In the genomic region with DNA sequence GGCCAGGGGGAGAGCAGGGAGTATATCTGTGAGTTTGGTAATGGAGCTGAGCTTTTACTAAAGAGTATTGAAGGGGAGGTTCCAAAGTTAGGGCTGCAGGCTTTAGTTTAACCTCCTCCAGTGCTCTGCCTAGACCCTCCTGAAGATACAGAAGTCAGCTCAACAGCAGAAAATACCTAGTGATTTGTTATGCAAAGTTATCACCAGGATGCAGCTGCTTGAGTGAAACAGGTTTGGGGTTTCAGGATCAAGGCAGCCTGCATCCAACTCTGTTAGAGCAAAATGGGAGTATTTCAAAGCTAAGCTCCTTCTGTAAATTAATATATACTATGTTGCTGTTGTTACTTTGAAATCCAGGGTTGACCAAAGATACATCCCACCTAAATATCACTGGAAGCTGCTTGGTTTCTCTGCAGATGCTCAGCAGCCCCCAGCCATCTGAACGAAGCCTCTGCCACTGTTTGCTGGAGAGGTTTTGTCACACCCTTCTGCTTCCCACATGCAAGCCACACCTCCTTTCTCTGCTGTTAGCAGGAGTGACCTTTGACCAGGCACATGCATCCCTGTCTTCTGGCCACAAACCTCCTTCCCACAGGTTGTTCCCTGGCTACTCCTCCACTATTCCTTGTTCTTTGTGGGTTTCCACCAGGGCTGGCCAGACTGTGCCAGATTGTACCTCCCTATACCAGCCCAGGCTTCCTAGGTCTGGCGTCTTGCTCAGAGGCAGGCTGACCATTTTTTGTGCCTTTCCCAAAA, we compare ENCODE assay signal across 11 mouse cellular contexts.
A peak's percentile ranks its signal among the peaks of the same experiment; 100 is the strongest.
DNase-seq lines count a peak whose midpoint lies in the region; ATAC-seq and TF ChIP-seq lines count a peak whose summit lies in the region.
"Had no signal": no experiment of that assay in that cellular context is flagged by ENCODE, and none has a peak within 500 bp of the region (broad histone marks: within the 10 kb centered on the region; RNA-seq: fewer than 3 reads in every experiment).

No protein-coding gene starts in this region.

- H3K4me2 ChIP-seq in intestine, postnatal 0 days (replicated peaks; ENCODE audit: low read depth) = peak overlapping the region; percentile 60
- H3K4me2 ChIP-seq in midbrain, postnatal 0 days (ENCODE audit: low read depth, low read length, poor library complexity, severe bottlenecking) = no peak overlapping the region
- H3K4me2 ChIP-seq in forebrain, embryonic 16.5 days (ENCODE audit: low read length) = no peak overlapping the region
- H3K4me2 ChIP-seq: limb, embryonic 15.5 days; neural tube, embryonic 12.5 days had no signal

- H3K36me3 ChIP-seq in heart, embryonic 10.5 days = no peaks in the 10 kb centered on the region
- H3K36me3 ChIP-seq in E14TG2a.4 (ENCODE audit: insufficient read depth, low read length) = peaks cover 35% of the 10 kb centered on the region
- H3K36me3 ChIP-seq in intestine, postnatal 0 days (ENCODE audit: control insufficient read depth, insufficient read depth) = peaks cover 2% of the 10 kb centered on the region; the same call in 1 of the 2 replicates
- H3K36me3 ChIP-seq in midbrain, postnatal 0 days (ENCODE audit: insufficient read depth, low read length) = no peaks in the 10 kb centered on the region
- no peaks in the 10 kb centered on the region for H3K36me3 ChIP-seq in forebrain, embryonic 16.5 days (ENCODE audit: control insufficient read depth, insufficient read depth)
- H3K36me3 ChIP-seq: limb, embryonic 15.5 days; neural tube, embryonic 12.5 days had no signal

- no peaks in the 10 kb centered on the region for H3K27me3 ChIP-seq in heart, embryonic 10.5 days (ENCODE audit: insufficient read depth, poor library complexity, severe bottlenecking)
- H3K27me3 ChIP-seq in E14TG2a.4 (ENCODE audit: insufficient read depth, low read length) = no peaks in the 10 kb centered on the region
- H3K27me3 ChIP-seq in intestine, postnatal 0 days (replicated peaks; ENCODE audit: control insufficient read depth, insufficient read depth, low read length) = no peaks in the 10 kb centered on the region
- H3K27me3 ChIP-seq in midbrain, postnatal 0 days (ENCODE audit: insufficient read depth, low read length) = no peaks in the 10 kb centered on the region
- no peaks in the 10 kb centered on the region for H3K27me3 ChIP-seq in forebrain, embryonic 16.5 days (replicated peaks; ENCODE audit: control insufficient read depth, insufficient read depth, low read length)
- H3K27me3 ChIP-seq: limb, embryonic 15.5 days; neural tube, embryonic 12.5 days had no signal

- peak; percentile 38 for DNase-seq in heart, embryonic 10.5 days (ENCODE audit: low spot score)
- DNase-seq in heart, adult 11 months = no peak
- peak; percentile 75 for DNase-seq in large intestine, adult 2 months (ENCODE audit: low read depth, low spot score)
- DNase-seq in midbrain, postnatal 0 days (ENCODE audit: low spot score) = no peak
- DNase-seq: spleen, adult 18-20 months had no signal

- TF ChIP-seq CTCF in E14TG2a.4 (conservative IDR thresholded peaks at IDR 0.05; ENCODE audit: low read length) = no peak
- TF ChIP-seq CTCF in intestine, postnatal 0 days (IDR thresholded peaks at IDR 0.05; ENCODE audit: low read depth) = no peak
- no peak for TF ChIP-seq CTCF in midbrain, postnatal 0 days (IDR thresholded peaks at IDR 0.05)

- ATAC-seq in intestine, postnatal 0 days = peak; percentile 77
- no peak for ATAC-seq in midbrain, postnatal 0 days (ENCODE audit: low FRiP score)
- no peak for ATAC-seq in monocyte, adult 5-6 weeks (replicated peaks; ENCODE audit: insufficient number of reproducible peaks, low FRiP score, low TSS enrichment, poor library complexity, severe bottlenecking)
- no peak for ATAC-seq in forebrain, embryonic 16.5 days

- H3K27ac ChIP-seq in heart, embryonic 10.5 days = no peak overlapping the region
- H3K27ac ChIP-seq in intestine, postnatal 0 days (ENCODE audit: low read depth, low read length) = 0 out of 2 replicates have a peak overlapping the region, but pooled peaks have one; percentile 29
- no peak overlapping the region for H3K27ac ChIP-seq in midbrain, postnatal 0 days (ENCODE audit: low read depth, low read length)
- no peak overlapping the region for H3K27ac ChIP-seq in forebrain, embryonic 16.5 days (ENCODE audit: low read length)
- H3K27ac ChIP-seq: limb, embryonic 15.5 days; neural tube, embryonic 12.5 days had no signal

- WGBS in heart, embryonic 10.5 days = 33% methylated on average over 2 of the region's 2 CpGs
- 21% methylated on average over 2 of the region's 2 CpGs for WGBS in intestine, postnatal 0 days
- WGBS in large intestine, adult 2 months = 27% methylated on average over 2 of the region's 2 CpGs
- WGBS in midbrain, postnatal 0 days = 40% methylated on average over 2 of the region's 2 CpGs
- 44% methylated on average over 2 of the region's 2 CpGs for WGBS in forebrain, embryonic 16.5 days

- no peaks in the 10 kb centered on the region for H3K9me3 ChIP-seq in heart, embryonic 10.5 days
- H3K9me3 ChIP-seq in E14TG2a.4 (ENCODE audit: low read length) = no peaks in the 10 kb centered on the region
- H3K9me3 ChIP-seq in intestine, postnatal 0 days (ENCODE audit: control insufficient read depth) = no peaks in the 10 kb centered on the region
- H3K9me3 ChIP-seq in midbrain, postnatal 0 days (ENCODE audit: low read length) = no peaks in the 10 kb centered on the region
- no peaks in the 10 kb centered on the region for H3K9me3 ChIP-seq in forebrain, embryonic 16.5 days (ENCODE audit: control insufficient read depth, low read length)
- H3K9me3 ChIP-seq: limb, embryonic 15.5 days; neural tube, embryonic 12.5 days had no signal

- peaks cover 20% of the 10 kb centered on the region for H3K4me1 ChIP-seq in heart, embryonic 10.5 days
- peaks cover 86% of the 10 kb centered on the region for H3K4me1 ChIP-seq in E14TG2a.4 (replicated peaks; ENCODE audit: low read depth, low read length)
- H3K4me1 ChIP-seq in intestine, postnatal 0 days (replicated peaks; ENCODE audit: control insufficient read depth, insufficient read depth, low read length) = peaks cover 4% of the 10 kb centered on the region; the same call in 1 of the 2 replicates
- H3K4me1 ChIP-seq in midbrain, postnatal 0 days (ENCODE audit: insufficient read depth, low read length) = no peaks in the 10 kb centered on the region; the same call in 1 of the 2 replicates
- H3K4me1 ChIP-seq in forebrain, embryonic 16.5 days (replicated peaks; ENCODE audit: control insufficient read depth, insufficient read depth, low read length) = peaks cover 10% of the 10 kb centered on the region
- H3K4me1 ChIP-seq: neural tube, embryonic 12.5 days had no signal

- H3K9ac ChIP-seq in intestine, postnatal 0 days (ENCODE audit: low read depth, low read length) = no peak overlapping the region
- no peak overlapping the region for H3K9ac ChIP-seq in midbrain, postnatal 0 days (replicated peaks; ENCODE audit: low read length, poor library complexity, severe bottlenecking)
- H3K9ac ChIP-seq in forebrain, embryonic 16.5 days (replicated peaks; ENCODE audit: low read depth, low read length) = no peak overlapping the region
- H3K9ac ChIP-seq: limb, embryonic 15.5 days; neural tube, embryonic 12.5 days had no signal

- no peak overlapping the region for H3K4me3 ChIP-seq in heart, embryonic 10.5 days
- H3K4me3 ChIP-seq in E14TG2a.4 (replicated peaks; ENCODE audit: low read length) = peak overlapping the region; percentile 50
- H3K4me3 ChIP-seq in intestine, postnatal 0 days (ENCODE audit: low read depth, low read length) = no peak overlapping the region
- H3K4me3 ChIP-seq in midbrain, postnatal 0 days (ENCODE audit: low read depth, low read length) = no peak overlapping the region
- H3K4me3 ChIP-seq in forebrain, embryonic 16.5 days (replicated peaks; ENCODE audit: low read length) = no peak overlapping the region
- H3K4me3 ChIP-seq: limb, embryonic 15.5 days; neural tube, embryonic 12.5 days had no signal

Comparison
In these comparisons a context has a peak if more than half of its experiments do, and no peak if none do; other contexts are left out.
1. DNase-seq: peak in heart, embryonic 10.5 days (single experiment) and large intestine, adult 2 months (single experiment); none in heart, adult 11 months (single experiment) and midbrain, postnatal 0 days (single experiment).